Mouse (Mus musculus): Measurements from ENCODE around the gene Fgfbp1.
A peak's percentile ranks its signal among the peaks of the same experiment; 100 is the strongest.

The Fgfbp1 gene

DNA sequence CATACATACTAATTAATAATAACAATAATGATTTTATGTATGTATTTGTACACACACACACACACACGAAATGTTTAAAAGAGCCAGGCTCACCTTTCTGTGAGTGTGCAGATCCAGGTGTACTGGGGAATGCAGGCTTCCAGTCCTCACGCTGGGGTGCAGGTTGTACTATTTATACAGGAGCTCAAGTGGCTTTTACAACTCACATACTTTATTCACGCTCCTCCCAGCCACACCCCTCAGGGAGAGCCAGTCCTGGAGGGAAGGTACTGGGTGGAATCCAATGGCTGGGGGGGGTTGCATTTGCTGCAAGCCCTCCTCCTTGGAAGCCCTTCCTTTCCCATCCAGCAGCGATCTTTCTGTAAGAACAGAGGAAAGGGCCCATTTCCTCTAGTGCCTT is at the start of gene Fgfbp1:
TSS of gene Fgfbp1 (minus strand) at position 160 of the 400 bp plus-strand sequence.
- DNase-seq (ENCODE audit: low read depth, low spot score), result no peak

DNA sequence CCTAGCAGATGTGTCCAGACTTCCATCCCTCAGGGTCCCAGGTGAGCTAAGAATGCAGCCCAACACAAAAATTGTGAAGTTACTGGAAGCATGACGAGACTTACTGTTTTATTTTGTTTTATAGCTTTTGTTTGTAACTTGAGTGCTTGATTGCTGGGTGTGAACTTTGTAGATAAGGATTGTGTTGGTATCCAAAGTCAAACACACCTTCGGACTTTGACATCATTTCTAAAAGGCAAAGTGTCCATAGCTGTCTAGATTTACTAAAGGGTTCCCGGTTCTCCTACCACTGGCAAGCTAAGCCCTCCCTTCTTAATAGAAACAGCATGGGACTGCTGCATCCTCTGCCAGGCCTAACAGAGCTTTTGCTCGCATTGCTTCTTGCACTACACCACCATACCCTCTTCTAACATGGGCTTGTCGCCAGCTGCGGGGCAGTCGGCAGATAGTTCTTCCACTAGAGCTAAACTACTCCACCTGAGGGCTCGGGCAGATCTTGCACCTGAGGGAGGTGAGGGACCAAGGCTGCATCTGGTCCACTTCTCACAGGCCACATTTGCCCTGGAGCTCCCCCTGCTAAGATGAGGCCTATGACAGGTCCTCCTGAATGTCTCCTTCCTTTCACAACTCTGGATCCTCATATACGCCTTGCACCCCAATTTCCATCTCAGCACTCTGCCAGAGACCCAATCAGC is 16.9 kb upstream of the Fgfbp1 start:
- no peak for DNase-seq (ENCODE audit: low read depth, low spot score)

DNA sequence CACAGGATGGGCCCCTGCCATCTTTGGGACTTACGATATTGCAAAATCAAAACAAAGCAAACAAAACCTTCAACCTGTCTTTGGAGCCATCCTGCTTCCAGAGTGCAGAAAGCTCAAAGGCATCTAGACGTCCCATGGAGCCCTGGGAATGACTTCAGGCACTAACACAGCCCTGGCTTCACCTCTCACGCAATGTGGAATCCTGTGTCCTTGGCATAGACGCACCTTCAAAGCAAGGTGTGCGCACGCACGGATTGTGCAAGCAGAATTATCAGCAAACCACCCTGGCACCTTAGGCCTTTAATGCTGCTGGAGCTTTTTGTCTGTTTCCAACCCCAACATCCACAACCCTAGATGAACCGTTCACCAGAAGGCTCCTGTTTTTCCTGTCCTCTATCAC is 16.0 kb upstream of the Fgfbp1 start:
- DNase-seq (ENCODE audit: low read depth, low spot score), result no peak

DNA sequence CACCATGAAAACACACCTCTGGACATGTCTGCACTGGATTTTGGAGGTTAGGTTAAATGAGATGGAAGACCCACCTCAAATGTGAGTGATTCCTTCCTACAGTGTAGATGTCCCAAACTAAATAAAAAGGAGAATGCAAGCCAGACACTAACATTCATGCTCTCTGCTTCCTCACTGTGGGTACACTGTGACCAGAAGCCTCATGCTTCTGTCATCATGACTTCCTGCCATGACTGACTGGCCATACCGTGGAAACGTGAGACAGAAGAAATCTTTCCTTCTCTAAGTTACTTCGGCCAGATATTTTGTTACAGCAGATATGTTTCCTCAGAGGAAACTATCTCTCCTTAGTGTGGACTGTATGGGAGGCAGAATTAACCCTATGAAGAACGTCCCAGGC is 14.6 kb upstream of the Fgfbp1 start:
- no peak for DNase-seq (ENCODE audit: low read depth, low spot score)

DNA sequence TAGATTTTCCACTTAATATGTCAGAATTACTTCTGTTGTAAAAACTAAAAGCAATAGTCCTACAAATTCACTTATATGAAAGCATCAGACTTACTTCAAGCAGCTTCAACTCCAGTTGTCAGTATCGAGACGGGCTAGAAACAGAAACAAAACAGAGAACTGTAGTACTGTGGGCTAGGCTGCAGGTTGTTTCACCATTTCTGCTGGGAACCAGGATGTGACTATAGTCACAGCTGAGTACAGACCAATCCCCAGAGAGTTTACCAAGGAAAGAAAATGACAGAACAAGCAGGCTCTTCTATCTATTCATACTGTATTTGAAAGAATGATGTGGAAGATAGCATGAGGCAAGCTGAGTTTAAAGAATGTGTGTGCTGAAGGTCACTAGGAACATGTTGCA is 13.4 kb upstream of the Fgfbp1 start:
- no peak for DNase-seq (ENCODE audit: low read depth, low spot score)

DNA sequence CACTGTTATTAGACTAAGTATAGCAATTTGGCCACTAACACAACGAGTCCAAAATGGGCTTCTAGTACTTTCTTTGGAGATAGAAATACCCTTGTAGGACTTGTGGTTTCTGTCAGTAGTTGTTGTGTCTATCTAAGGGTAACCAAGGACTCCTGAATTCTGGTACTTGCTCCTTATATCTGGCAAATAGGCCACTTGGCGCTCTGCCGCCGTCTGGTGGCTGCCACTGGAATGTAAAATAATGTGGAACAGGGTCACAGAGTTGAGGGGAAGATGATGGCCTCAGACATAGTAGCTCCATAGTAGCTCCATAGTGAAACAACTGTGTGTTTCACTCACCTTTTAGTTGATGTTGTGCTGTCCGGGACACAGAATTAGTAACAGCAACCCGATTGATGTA is 8.7 kb upstream of the Fgfbp1 start:
- DNase-seq (ENCODE audit: low read depth, low spot score), result no peak

DNA sequence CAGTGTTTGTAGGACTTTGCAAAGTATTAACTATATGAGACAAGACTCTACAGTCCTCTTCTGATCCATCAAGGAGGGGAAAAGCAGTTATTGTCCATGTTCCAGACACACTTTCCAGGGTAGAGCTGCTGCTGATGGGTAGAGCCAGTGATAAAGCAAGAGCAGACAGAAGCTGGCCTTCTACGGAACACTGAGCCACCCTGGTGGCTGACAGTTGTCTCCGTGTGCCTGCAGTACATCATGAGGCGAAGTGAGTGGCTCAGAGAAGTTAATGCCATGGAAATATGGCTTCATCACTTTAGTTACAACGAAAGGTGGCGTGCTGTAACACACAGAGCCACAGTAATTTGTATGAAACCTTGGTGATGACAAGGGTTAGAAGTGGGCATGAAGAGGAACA is 7.4 kb upstream of the Fgfbp1 start:
- DNase-seq (ENCODE audit: low read depth, low spot score), result no peak

DNA sequence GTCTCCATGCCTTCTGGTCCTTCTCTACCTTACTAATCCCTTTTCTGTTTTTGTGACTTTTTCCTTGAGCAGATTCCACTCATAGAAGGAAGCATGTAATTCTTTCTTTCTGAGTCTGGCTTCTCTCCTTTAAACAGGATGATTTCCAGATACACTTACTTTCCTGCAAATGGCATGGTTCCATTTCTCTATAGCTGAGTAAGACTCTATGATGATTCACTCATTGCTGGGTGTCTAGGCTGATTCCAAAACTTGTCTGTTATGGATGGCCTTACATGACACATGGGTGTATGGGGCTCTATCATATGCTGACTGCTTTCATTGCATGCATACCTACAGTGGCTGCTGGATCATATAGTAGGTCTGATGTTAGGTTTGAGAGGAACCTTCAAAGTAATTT is 4.6 kb upstream of the Fgfbp1 start:
- DNase-seq (ENCODE audit: low read depth, low spot score), result peak; percentile 8

DNA sequence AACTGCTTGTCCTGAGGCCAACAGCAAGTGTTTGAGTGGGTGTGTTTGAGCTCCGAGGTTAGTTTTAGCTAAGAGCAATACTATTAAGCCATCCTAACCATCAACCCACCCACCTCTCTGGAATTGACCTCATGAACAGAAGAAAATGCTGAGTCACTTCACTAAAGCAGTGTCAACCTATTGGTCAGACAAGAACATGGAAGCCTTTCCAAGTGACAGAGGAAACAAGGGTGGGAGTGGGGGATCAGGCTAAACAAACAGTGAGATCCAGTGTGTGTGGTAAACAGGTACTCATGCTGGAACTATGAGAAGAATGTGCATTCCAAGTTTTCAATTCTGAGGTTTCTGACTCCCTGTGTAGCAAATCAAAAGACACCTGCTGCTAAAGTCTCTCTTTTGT is 1.3 kb upstream of the Fgfbp1 start:
- no peak for DNase-seq (ENCODE audit: low read depth, low spot score)

DNA sequence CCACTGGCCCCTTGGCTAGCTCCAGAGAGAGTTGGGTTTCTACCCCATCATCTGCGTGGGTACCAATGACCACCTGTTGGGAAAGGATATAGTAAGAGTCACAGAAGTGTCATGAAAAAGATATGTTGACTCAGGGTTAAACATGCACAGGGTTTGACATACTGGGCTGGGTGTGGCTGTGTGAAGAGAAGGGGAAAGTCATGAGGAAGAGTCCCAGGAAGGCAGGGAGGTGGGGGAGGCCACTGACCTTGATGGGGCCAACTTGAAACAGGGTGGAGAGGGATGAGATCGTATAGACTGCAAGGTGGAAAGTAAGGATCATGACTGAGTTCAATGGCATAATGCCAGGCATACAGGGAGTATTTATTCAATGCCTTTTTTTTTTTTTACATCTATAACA is 1.2 kb downstream of the Fgfbp1 start:
- DNase-seq (ENCODE audit: low read depth, low spot score), result no peak

DNA sequence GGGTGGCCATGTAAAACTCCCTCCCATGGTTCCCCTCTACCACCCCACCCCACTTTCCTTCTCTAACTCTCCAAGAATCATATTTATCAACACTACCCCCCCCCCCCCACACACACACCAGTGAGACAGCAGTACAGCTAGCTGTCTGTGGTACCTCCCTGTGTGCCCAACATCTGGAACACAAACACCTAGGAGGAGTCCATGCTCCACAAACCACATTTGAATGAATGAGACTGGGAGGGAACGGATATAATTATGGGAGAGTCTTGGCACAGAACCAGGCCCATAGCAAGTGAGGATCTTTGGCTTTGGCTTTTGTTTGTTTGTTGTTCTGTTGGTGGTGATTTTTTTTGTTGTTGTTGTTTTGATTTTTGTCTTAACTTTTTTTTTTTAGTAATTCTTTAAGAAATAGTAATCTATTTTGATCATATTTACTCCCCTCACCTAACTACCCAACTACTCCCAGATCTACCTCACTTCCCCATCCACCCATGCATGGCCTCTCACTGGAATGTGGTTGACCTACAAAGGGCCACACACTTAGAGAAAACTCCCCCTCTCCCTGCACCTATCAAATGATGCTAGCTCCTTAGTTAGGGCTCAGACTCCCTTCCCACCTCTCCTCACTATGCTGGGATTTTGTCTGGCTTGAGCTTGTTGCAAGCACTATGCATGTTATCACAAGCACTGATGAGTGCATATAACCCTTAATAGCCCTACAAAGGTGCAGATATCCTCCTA is 4.6 kb downstream of the Fgfbp1 start:
- DNase-seq (ENCODE audit: low read depth, low spot score), result no peak

DNA sequence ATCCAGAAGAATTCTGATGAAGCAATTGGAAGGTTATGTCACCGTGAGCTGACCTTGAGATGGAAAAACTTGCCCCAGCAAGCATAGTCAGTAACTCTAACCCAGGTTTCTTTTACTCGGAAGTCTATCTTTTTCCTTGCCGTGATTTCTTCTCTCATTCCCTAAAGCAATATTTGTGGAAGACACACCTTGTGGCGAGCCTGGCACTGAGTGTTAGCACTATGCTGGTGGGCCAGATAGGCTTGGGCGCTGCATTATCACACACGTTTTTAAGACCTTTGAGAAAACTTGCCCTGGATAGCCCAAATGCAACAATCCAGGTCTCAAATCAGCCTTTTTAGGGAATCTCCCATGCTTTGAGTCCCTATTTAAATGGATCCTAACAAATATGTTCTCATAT is 7.4 kb downstream of the Fgfbp1 start:
- DNase-seq (ENCODE audit: low read depth, low spot score), result no peak

DNA sequence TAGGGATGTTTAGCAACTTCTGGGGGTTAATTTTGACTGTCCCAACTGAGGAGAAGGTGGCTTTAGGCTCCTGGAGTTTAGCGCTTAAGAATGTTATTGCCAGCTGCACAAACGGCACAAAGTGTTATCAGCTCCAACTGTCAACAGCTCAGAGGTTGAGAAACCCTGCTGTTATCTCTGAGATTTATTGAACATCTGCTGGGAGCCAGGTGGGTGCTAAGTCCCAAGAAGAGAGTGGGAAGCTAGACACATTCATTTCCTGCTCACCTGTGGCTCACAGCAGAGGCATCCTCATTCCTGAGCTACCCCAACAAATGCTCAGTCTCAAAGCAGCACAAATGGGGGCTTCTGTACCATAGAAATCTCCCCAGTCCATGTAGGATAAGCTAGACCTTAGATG is 10.4 kb downstream of the Fgfbp1 start:
- no peak for DNase-seq (ENCODE audit: low read depth, low spot score)

DNA sequence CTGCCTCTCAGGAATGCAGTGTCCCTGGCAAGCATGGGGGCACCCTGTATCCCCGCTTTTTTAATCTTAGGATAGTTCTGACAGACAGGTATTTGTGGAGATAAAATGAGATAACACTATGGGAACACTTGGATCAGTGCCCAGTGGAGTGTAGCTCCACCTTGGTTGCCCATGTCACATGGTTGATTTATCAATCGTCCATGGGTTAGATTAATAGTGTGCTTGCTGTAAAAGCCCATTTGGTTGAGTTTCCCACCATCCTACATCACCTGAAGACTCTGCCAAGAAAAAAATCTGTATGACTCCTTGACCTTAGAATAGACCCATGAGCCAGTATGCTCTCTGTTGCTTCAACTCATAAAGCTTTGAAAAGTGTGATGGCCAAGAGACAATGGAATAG is 11.0 kb downstream of the Fgfbp1 start:
- no peak for DNase-seq (ENCODE audit: low read depth, low spot score)

DNA sequence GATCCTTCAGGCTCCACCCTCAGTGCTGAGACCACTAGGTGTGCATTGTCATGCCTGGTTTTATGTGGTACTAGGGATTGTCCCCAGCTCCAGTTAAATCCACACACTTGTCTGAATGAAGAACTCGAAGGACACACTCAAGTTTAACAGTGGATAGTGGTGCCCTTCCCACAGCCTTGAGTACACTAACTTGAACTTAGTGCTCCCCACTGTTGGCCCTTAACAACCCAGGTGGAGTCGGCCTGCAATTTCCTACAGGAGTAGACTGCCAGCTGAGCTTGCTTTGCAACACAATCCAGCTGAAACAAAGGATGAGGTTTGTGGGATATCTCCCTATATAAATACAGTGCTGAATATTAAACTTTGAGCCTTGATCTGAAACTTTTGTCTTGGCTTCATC is 12.9 kb downstream of the Fgfbp1 start:
- DNase-seq (ENCODE audit: low read depth, low spot score), result no peak

DNA sequence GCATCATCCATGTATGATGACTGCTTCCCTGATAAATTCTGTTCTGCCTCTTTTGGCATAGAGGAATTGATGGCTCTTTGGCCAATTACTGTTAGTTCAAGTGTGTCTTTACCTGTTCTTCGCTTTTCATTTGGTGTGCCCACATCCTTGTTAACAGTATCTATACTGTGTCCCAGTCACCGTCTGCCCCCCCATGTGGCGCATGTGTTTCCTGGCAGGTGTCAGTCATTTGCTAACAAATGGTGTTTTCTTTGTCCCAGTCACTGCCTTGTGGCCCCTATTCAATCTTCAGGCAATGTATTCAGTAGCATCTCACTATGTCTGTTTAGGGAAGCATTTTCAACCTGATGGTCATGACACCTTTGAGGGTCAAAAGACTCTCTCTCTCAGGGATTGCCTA is 20.5 kb downstream of the Fgfbp1 start:
- DNase-seq (ENCODE audit: low read depth, low spot score), result no peak

DNA sequence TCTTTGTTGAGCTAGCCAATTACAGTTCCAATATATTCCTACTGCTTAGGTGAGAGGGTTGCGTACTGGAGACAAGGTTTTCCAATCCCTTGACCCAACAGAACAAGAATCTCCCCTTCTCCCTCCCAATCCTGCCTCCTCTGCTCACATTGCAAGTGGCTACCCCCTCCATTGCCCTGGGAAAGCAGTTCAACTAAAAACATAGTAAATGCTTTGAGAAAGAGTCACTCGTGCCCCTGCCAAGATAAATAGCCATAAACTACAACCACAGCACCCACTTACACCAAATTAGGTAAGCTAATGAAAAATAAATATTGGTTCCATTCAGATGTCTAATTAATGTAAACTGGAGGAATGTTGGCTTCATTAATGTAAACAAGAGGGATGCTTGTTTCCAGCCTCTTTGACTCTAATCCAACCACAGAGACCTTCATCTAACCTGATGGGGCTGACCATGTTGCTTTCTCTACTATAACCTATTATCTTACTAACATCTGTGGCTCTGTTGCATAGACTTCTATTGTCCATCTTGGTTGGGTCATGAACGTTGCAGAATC is 21.6 kb downstream of the Fgfbp1 start:
- DNase-seq (ENCODE audit: low read depth, low spot score), result no peak

DNA sequence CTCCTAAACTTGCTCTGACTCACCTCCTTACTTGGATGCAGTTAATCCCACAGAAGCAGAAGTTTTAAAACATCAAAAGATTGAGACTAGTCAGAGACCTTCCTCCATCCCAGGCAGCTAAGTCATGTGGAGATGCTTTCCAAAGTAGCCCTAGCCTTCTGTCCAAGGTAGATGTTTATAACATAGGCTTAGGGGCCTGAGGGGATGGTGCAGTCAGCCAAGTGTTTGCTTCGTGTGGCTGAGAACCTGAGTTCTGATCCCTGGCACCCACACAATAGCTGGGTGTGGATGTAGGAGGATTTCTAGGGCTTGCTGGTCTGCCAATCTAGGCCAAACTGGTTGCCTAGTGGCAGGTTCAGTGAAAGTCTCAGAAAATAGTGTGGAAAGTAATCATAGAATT is 28.3 kb downstream of the Fgfbp1 start:
- no peak for DNase-seq (ENCODE audit: low read depth, low spot score)

DNA sequence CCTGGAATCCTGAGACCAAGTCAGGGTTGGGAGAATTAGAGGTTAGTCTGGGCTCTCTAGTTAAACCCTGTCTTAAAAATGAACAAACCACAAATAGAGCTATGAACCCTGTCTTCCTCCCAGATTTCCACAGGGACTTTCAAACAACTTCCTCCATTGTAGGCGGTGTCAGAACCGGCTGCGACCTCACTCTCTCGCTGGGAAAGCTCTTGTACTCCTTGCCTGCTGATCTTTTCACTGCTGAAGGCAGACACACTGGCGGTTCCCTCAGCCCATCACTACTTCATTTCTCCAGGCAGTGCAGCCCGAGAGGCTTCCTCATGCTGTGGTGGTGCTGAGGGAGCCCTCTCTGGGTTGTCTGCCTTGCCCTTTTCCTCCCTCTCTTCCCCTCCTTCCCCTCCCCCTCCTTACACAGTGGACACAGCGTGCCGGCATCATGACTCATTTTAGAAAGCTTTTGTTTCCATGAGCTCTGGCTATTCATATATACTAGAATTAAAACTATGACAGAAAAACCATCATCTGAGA is 32.8 kb downstream of the Fgfbp1 start:
- no peak for DNase-seq (ENCODE audit: low read depth, low spot score)

DNA sequence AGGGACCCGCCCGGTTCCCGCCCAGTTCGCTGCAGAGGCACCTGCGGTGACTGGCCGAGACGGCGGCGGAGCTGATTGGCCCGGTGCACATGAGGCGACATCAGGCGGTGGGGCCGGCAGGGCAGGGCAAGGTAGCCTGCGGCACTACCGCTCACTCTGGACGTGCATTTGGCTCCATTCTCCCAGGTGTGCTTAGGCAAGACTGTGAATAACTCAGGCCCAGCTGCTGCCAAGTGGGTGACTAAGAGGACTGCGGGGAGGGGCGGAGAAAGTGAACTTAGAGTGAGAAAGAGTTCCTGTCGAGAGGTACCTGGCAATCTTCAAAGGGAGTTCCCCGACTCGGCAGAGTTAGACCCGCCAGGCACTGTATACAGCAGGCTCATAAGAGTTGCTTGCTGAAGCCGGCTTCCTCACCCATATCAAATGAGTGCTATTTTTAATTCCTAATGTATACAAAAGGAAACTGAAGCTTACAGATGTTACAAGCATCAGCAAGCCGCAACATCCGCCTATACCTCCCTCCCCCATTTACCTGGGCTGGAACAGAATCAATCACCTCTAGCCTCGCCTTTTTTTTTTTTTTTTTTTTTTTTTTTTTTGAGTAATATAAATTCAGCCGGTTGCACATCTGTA is 33.4 kb downstream of the Fgfbp1 start:
- no peak for DNase-seq (ENCODE audit: low read depth, low spot score)

DNA sequence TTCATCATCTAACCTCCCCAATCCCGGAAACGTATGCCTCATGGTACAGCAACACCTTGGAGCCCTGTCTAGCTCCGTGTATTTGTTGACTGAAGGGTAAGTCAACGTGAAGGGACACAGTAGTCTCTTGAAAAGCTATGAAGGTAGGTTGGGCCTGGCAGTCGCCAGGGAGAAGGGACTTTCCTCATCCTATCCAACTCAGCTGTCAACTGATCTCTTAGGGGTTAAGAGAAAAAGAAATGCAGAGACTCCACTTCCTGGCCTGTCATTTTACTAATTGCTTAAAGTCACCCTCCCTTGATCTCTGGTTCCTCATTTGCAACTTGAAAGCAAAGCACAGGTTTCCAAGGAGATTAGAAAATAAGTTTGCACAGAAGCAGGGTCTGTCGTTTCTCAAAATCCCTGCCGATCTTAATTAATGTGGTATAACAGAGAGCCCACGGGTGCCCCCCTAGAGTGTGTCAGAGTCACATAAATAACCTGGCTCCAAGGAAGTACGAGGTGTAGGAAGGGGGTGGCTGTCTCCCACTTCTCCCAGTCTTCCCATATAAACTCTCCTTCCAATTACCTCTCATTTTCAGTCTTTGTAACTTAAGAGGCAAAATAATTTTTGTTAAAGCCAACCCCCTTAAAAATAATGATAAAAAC is 34.1 kb downstream of the Fgfbp1 start:
- no peak for DNase-seq (ENCODE audit: low read depth, low spot score)

DNA sequence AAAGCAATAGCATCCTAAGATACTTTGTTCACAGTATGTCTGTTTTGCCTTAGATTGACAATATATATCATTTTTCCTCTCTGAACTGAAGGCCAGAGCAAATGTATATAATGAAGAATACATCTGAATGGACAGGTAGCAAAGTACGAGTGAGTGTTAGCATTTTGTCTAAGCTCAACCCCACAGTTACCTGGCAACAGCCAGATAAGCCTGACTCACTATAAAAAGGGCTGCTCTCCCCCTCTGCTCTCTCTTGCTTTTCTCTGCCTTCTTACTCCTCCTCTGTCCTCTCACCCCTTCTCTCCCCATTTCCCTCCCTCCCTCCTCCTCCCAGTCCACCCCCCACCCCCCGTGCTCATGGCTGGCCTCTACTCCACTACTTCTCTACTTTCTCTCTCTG is 48.3 kb downstream of the Fgfbp1 start:
- DNase-seq (ENCODE audit: low read depth, low spot score), result no peak

Data from telencephalon, adult 2 months (tissue).